Mouse (Mus musculus) left cerebral cortex, adult 9 months (tissue): ENCODE data around the gene Ppox.
"Not testable (repeated sequence)": the region's sequence is repeated elsewhere in the genome, so short reads cannot be mapped to it uniquely, and the experiment has no call there.

Experiments
- DNase-seq, 2 experiments: peaks; one replicate each; pipeline ENCODE4 v3.0.0; 2022; ENCODE audit warnings: low spot score in 2 of 2

Ppox gene

DNA sequence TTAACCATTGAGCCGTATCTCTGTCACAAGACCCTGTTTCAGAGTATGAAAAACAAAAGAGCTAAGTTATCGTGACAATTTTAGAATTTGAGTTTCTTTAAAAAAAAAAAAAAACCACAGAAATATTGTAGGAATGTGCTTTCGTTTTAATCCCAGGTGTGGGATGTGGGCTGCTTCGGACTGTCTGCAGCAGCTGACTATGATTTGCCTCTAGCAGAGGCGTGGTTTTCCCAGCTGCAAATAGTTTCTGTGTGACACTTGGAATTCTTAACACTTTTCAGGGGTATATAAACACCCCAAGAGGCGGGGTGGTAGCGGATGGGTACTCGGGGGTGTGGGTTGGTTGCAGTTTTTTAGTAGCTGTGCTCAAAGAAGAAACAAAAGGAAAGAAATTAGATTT lies 35.6 kb downstream of the Ppox start:
- no peak for DNase-seq

- DNase-seq, result not testable (repeated sequence)
Measured at GRCm38 (mm10) chr1:171241952-171242351, 39.0 kb downstream of the Ppox start.

DNA sequence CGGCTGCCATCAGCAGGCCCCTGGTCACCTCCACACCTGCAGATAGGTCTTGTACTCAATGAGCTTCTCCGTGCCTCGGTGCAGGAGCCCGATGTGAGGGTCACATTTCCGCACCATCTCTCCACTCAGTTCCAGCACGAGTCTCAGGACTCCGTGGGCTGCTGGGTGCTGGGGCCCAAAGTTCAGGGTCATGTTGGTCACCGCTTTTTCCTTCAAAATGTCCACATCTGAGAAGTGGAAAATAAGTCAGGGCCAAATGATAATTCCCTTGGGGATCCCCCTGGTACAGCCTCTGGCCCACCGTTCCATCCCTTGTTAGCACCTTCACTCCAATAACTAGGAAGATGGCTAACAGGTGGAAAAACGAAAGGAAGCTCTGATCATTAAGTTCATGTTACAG lies 40.1 kb downstream of the Ppox start:
- no peak for DNase-seq

DNA sequence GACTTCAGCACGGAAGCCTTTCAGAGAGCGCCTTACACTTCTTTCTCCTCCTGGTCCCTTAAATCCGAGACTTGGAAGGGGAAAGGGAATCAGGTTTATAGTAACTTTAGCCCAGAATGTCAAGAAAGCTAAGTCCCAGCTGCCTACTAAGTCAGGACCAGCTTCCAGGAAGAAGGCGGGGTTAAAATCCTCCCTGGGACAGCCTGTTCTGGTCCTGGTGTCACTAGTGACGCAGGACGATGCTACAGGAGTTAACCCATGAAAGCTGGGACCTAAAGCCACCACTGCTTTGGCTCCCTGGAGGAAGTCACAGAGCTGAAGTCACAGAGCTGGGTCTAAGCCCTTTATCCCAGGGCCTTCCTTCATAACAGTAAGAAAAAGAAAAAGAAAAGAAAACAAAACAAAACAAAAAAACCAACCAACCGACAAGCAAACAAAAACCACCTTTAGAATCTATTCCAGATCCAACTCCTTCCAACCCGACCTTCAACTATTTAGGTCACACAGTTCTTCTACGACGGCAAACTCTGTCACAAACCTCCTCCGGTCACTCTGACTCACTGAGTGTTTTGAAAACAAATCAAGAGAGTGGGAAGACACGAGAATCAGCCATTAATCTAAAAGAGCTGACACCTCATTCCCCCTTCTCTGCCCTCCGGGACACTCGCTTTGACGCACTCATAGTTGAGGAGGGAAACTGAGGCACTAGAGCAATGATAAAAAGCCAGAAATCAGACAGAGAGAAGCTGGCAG lies 40.8 kb downstream of the Ppox start:
- no peak for DNase-seq

DNA sequence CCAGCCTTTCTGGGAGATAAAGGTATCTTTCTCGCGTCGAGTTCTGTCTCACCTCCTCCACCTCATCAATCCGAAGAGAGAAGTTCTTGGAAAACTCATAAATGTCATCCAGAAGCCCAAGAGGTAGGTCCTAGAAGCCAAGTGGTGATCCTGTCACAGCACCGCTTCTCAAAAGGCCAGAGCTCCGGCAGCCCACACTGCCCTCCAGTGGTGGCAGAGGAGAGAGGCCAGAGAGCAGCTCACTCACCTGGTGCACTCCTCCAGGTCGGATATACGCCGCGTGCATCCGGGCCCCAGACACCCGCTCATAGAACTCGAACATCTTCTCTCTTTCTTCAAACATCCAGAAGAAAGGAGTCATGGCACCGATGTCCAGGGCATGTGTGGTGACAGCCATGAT lies 42.5 kb downstream of the Ppox start:
- DNase-seq, result no peak

DNA sequence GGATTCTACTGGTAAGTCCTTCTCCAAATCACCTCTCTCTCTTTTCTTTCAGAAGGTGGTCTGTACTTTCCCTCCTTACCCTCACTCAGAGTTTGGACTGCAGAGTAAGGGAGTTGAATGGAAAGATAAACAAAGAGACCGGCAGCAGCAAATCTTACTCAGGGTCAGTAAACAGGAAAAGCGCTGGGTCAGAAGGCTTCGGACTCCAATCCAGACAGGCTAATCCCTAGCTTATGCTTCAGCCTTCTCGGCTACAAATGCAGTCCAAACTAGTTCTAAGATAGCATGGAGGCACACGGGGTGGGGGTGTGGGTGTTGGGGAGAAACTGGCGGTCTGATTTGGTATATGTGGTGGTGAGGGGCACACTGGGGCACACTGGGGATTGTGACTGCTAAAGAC lies 43.5 kb downstream of the Ppox start:
- DNase-seq, result no peak

DNA sequence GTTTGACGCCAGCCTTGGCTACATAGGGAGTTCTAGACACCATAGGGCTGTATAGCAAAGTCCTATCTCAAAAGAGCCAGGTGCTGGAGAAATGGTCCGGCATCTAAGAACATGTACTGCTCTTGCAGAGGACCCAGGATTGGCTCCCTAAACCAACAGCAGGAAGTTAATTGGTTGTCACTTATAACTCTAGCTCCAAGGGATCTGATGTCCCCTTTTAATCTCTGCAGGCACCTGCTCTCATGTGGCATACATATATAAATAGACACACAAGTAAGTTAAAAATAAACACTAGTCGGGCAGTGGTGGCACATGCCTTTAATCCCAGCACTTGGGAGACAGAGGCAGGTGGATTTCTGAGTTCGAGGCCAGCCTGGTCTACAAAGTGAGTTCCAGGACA lies 45.2 kb downstream of the Ppox start:
- no peak for DNase-seq

DNA sequence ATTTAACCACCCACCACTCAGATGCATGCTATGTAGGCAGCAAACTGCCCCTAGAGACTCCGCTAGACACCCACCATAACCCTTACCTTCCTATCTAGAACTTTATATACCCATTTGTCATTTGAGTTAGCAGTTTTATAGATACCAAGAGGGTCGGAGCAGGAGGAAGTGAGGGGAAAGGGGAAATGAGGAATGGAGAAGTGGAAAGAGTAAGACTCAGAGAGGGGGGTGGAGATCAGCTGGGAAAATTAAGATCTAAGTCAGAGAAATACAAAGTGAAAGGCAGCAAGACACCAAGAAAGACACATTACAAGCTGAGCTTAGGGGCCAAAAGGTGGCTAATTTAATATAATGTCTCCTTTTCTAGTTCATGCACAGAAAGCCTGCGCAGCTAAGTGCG lies 46.4 kb downstream of the Ppox start:
- DNase-seq, result no peak

GRCm38 (mm10) chr1:171234126-171234525 lies 46.9 kb downstream of the Ppox start, which contains the start of gene Fcer1g:
Fcer1g (minus strand) TSS chr1:171234365.
- DNase-seq, result no peak

DNA sequence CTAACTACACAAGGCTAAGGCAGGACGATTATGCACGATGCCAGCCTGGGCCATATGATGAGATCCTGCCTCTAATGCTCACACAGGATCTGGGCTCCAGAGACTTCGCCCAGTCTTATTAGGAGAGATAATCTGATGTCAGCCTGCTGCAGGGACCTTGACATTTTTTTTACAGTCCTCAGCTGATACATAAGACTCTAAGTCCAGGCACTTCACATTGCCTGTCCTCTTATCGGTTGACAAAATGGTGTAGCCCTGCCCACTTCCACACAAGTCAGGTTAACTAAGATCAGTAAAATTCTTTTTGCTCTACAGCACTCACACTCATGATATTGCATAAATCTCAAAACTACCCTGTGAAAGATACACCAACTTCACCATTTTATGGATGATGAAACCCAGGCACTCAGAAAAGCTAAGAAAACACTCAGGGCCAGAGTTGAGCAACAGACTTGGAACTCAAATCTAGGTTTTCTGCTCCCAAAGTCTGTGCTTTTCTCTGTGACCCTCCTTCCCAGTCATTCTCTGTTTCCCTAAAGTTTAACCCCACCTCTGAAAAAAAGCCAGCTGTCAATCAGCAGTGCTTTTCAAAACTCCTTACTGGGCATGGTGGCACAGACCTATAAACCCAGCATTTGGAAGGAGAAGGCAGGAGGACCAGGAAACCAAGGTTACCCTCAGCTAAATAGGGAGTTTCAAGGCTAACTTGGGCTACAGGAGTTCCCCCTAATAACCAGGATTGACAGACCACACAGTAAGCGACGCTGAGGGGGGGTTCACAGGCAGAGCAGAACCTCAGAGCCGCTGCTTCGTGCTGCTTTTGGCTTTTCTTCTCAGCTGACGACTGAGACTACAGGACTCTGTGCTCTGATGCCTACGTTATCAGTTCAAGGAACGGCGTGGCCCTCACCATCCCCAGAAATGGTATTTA lies 47.9 kb downstream of the Ppox start:
- no peak for DNase-seq

- DNase-seq, result no peak
Measured at GRCm38 (mm10) chr1:171232348-171232747, 48.6 kb downstream of the Ppox start.

- DNase-seq, result no peak
Measured at GRCm38 (mm10) chr1:171231844-171232243, 49.1 kb downstream of the Ppox start.

GRCm38 (mm10) chr1:171230215-171230614 lies 50.8 kb downstream of the Ppox start:
- no peak for DNase-seq

DNA sequence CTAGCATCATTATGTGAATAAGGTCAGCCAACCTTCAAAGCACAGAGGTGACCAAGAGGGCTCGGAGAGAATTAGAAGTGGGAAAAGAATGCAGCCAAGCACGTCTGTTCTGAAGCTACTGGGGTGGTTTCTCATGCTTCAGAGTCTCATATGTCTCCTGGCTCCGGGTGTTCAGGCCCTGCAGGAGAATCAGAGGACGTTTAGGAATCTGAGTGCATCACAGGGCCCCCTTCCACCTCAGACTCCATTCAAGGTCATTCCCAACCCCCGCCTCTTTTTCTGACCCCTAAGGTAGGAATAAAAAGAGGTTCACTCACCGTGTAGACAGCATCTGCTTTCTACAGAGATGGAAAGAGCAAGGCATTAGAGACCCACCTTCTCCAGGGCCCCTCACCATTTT lies 51.2 kb downstream of the Ppox start:
- no peak for DNase-seq

DNA sequence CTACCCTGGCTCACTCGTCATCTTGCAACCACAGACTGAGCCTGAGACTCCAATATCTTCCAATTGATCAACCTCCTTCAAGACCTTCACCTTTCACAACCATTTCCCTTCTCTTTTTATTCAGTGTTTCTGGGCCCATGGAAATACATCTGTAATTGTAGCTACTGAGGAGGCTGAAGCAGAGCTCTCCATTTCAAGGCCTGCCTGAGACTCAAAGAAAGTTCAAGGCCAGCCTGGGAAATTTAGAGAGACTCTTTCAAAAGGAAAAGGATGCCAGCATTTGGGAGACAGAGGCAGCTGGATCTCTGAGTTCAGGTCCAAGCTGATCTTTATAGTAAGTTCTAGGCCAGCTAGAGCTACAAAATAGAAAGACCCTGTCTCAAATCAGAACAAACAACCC lies 53.1 kb downstream of the Ppox start:
- DNase-seq, result no peak

DNA sequence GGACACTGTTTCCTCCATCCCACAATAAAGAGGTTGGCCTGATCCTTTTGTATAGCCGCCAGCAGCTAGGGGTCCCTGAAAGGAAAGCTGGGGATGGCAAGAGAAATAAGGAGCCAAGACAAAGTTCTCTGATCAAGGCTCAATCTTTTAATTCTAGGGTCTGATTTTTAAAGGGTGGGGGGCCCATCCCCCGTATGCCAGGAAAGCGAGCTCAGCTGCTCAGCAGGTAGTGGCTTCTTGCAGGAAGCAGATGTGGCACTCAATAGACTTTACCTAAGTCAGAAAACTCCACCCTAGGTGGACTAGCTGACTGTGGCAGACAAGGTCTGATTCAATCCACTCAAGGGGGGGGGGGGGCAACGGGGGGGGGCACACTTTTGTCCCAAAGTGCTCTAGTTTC lies 54.2 kb downstream of the Ppox start:
- no peak for DNase-seq
